Mouse (Mus musculus) urinary bladder, postnatal 14 days (tissue): Measurements from ENCODE around the gene Foxr1.
A peak's percentile ranks its signal among the peaks of the same experiment; 100 is the strongest.

Source experiments
- DNase-seq: peaks from one replicate; pipeline ENCODE4 v3.0.0; 2021; ENCODE audit warnings: low spot score

Gene Foxr1

DNA sequence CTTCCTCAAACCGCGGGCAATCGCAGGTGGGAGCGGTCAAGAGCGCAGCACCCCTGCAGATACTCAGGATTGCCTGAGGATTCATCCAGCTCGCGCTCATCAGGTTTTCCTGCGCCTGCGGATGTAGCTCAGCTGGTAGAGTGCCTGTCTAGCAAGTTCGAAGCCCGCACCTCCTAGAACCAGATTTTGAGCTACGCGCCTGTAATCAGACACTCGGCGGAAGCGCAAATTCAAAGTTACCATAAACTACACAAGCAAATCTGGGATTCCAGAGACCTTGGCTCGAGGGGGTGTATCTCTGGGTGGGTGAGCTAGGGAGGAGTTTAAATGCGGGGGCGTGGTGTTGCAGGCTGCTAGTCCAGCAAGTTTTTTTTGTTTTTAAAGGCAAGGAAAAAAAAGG is at the start of gene Foxr1:
Gene Foxr1, minus strand, starts transcription at position 176 of the 400 bp plus-strand sequence.
- DNase-seq: no peak

DNA sequence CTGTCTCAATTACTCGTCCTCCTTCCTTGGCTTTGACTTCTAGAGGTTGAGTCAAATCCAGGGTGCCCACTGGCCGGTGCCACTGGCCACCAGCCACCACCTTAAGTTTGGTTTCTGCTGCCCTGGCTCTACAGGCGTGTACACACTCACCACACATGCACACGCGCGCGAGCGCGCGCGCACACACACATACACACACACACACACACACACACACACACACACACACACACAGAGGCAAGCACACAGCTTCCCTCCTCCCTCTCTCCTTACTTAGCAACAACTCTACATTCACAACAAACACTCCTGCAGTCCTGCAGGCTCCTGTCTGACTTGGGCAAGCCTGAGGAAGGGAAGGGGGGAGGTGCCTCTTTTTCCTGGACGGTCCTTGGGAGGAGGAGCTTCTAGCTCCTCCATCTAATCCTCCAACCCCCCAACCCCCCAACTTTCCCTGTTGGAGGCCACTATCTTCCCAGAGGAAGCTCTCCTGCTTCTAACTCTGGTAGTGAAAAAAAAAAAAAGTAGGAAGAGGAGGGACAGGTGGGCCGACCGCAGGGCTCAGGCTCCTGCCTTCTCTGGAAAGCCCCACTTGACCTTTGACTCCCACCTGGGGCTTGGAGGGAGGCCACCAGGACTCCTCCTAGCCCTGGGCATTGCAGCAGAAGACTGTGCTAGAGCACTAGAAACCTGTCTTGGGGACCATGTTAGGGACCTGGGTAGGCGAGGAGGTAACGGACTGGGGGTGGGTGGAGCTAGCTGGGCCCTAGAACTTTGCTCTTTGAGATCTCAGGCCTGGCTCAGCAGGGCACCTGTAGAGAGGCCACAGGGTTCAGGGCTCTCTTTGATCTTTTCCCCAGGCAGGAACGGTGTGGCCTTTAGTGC is 49.4 kb upstream of the Foxr1 start:
- DNase-seq: no peak

- DNase-seq: peak; percentile 62
Measured at GRCm38 (mm10) chr9:44489651-44490085, 48.7 kb upstream of the Foxr1 start.

- peak; percentile 75 for DNase-seq
Measured at GRCm38 (mm10) chr9:44488855-44489381, 48.0 kb upstream of the Foxr1 start.

DNA sequence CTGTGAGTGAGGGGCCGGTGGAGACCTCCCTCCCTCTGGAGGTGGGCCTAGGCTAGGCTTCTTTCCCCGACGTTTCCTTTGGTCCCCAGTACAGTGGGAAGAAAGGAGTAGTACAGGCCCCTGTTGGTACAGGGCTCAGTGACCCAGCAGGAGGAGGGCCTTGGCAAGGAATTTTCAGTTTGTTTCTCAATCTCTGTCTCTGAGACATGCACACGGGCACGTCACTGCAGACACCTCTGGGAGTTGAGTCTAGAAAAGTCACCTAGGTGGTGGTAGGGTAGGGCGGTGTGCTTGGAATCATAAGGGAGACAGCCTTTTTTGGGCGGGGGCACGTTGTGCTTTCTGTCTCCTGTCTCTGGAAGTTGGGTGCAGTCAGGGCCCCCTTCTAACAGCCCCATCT is 47.5 kb upstream of the Foxr1 start:
- DNase-seq: no peak

DNA sequence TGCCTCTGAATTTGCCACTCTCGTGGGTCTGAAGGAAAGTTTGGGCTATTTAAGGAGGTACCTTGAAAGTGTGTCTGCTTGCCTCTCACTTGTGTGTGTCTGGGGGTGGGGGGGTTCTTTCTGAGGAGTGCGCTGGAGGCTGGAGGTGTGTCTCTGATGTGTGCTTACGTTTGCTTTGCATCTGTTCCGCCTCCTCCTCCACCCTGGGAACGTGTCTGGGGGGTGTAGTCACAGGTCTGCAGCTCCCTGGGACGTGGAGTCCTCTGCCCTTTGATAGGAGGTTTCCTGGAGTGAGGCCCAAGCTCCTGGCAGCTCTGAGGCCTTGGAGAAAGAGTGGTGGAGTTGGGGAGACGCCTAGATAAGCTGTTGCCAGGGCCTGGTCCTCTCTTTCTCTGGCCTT is 46.5 kb upstream of the Foxr1 start:
- peak; percentile 87 for DNase-seq

GRCm38 (mm10) chr9:44486741-44487421 is 45.9 kb upstream of the Foxr1 start:
- peak; percentile 72 for DNase-seq

GRCm38 (mm10) chr9:44486335-44486734 is 45.4 kb upstream of the Foxr1 start:
- peak; percentile 71 for DNase-seq

- DNase-seq: peak; percentile 84
Measured at GRCm38 (mm10) chr9:44485516-44486161, 44.7 kb upstream of the Foxr1 start.

GRCm38 (mm10) chr9:44485105-44485515 is 44.2 kb upstream of the Foxr1 start:
- DNase-seq: no peak

DNA sequence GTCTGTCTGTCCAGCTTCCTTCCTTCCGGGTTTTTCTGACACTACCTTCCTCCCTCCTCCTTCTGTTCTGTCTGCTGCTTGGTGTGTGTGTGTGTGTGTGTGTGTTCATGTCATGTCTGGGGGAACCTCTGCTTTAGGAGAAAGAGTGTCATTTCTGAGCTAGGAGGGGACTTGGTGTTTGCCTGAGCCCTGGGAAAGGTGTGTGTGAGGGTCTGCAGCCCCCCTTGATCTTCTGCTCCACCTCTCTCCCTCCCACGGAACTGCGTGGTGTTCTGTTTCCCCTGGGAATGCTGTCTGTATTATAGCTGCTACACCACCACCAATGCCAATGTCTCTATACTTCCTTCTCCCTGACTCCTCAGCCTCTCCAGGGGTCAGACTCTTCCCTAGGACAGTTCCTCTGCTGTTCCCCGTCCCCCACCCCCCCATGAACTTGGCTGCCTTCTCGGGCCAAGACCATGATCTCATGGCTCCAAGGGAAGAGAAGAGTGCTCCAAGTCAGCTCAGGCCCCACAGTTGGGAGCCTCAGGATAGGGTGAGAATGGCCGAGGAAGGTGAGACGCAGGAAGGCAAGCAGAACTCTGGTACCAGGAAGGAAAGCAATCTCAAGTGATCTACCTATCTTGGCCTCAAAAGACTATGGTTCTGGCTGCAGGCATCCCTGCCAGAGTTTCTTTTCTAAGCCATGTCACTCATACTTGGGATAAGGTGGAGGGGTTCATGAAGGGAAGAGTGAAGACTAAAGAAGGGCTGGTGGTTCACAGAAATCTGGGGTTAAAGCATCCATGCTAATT is 43.6 kb upstream of the Foxr1 start:
- DNase-seq: no peak

GRCm38 (mm10) chr9:44483510-44484044 is 42.6 kb upstream of the Foxr1 start:
- DNase-seq: peak; percentile 81

DNA sequence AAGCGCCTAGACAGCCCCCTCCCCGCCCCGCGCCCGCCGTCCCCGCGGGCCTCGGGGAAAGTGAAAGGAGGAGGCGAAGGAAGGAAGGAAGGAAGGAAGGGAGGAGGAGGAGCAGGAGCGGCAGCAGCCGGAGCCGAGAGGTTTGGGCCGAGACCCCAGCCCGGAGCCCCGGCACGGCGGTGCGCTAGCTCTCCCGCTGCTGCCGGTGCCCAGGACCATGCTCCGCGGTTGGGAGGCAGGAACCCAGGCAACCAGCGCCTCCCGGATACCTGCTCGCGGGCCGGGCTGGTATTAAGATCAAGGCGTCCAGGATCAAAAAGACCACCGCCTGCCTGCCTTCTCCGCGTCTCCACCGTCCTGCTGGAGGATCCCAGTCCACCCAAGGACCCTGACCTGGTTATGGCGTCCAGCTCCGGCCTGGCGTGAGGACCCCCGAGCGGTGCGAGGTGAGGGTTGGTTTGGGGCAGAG is 42.1 kb upstream of the Foxr1 start:
- DNase-seq: no peak

GRCm38 (mm10) chr9:44482552-44482951 is 41.6 kb upstream of the Foxr1 start, which contains the start of gene Bcl9l:
Gene Bcl9l, plus strand, starts transcription at chr9:44482825.
- DNase-seq: peak; percentile 95

- no peak for DNase-seq
Measured at GRCm38 (mm10) chr9:44482112-44482511, 41.2 kb upstream of the Foxr1 start.

DNA sequence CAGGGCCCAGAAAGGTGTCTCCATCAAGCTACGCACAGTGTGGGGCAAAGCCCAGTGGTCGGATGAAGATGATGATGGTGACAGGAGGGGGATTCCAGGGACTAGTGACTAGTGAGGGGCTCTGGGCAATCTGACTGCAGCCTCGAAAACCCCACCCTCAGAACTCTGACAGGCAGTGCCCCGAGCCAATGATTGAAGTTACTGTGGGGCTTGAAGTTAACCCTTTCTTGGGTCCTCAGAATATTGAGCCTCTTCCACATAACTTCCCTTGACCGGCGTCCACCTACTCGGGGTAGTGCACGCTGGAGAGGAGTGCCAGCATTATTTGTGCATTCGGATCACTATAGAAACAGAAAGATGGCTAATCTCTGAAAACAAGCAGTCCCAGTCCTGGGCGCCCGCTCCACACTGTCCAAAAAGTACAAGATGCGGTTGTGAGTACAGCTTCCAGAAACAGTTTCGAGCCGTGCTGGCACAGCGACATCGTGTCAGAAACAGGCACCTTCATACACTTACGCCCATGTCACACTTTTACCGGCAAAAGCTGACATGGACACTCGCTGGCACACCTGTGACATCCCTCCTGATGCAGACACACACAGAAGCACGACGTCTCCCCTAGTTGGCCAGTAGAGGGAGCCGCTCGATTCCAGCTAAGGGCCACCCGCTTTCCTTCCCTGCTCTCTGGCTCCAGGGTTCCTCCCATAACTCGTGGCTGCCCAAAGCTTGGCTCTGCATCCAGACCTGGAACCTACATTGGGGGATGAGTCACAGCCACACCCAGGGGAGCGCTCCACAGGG is 38.9 kb upstream of the Foxr1 start:
- peak; percentile 91 for DNase-seq

DNA sequence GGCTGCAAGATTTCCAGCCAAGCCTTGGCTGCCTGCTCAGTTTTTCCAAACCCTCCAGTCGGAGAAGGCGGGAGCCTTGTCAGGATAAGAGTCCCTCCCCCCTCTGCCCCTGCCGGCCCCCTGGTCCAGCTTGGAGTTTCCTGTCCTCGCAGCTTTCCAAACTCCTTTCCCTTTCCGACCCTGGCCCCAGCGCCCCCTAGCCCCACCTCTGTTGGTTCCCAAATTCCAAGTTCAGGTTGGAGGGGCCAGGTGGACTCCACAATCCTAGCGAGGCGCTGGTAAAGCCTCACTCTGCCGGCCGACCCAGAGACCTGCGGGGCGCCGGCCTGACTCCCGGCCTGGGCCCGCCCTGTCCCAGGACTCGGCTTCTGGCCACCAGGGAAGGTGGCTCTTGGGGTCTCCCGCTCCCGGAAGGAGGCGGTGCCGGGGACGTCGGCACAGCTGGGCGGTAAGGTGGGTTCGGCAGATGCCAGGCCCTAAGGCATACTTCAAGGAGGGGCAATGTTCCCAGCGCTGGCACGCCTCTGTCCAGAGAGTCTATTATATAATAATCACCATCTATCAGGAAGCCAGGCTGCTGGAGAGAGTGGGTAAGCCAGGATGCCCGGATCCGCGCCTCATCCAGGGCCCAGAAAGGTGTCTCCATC is 38.1 kb upstream of the Foxr1 start:
- DNase-seq: peak; percentile 81

- peak; percentile 85 for DNase-seq
Measured at GRCm38 (mm10) chr9:44478229-44478921, 37.4 kb upstream of the Foxr1 start.
